Mouse (Mus musculus): ENCODE results near the gene Olfr145. TPM values are rescaled to one million over a fixed set of nuclear protein-coding genes. Genes with fewer than 3 reads are reported as not detected.
A peak's percentile ranks its signal among the peaks of the same experiment; 100 is the strongest.

Olfr145 gene
- polyA plus RNA-seq, 1 experiment from 2014 or later = not detected

DNA sequence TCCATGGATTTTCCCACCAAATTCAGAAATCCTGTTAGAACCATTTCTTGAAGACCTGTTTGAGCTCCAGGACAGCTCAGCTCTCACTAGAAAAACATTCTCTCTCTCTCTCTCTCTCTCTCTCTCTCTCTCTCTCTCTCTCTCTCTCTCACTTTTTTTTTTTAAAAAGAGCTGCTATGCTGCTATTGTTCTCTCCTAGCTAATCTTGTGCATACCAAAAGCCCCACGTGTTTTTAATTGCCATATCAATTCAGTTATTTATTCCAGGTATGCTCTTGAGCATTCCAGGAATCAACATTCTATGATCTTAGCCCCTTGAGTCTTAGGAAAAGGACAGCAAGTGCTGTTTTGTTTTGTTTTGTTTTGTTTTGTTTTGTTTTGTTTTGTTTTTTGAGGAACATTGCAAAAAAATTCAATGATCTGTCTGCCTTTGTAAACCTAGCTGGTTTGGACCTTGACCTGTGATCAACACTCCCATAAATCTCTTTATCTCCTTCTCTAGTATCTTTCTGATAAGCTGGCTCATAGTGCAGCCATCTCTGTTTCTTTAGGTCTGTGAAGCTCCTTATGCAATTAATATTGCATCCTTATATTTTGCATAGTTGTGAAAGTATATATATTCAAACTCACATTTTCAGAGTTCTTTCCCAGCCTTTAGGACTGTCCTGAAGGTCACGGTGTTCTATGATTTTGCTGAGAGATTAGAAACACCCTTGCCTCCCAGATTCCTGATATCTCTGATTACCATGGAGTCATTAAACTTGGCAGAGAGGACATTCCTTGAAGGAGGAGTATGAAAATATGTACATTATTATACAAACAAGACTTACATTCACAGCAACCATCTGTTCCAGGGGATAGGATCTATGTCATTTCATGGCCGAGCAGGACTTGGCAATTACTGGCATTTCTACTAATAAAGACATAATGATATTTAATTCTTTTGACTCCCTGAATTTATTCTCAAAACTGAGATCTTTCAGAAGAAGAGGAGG lies 29.8 kb downstream of the Olfr145 start:
- H3K27ac ChIP-seq = no peak overlapping the region
- H3K4me3 ChIP-seq = no peak overlapping the region
- no peak overlapping the region for H3K4me2 ChIP-seq (replicated peaks)
- H3K9ac ChIP-seq = no peak overlapping the region
- H3K27me3 ChIP-seq = no peaks in the 10 kb centered on the region
- 63% methylated on average over 3 of the region's 3 CpGs for WGBS
- no peaks in the 10 kb centered on the region for H3K36me3 ChIP-seq
- H3K9me3 ChIP-seq (replicated peaks) = no peaks in the 10 kb centered on the region
- ATAC-seq (ENCODE audit: low FRiP score) = no peak
- no peaks in the 10 kb centered on the region for H3K4me1 ChIP-seq

DNA sequence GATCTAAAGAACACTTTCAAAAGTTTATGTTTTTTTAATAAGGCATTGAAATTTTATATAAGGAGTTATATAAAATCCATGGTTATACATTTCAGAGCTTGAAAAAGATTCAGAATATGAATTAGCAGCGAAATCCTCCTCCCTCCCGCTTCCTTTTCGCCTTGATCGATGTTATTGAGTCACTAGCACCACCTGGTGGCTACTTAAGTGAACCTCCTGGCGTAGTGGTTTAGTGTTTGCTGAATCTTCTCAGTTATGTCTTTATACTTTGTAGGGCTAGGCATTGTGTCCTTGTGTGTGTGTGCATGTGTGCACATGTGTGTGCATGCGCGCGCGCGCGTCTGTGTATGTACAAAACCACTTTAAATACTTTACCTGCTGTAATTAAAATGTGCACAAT lies 36.0 kb downstream of the Olfr145 start:
- Histone ChIP-seq H3K4me2 (replicated peaks) (no peak overlapping the region), H3K36me3 (no peaks in the 10 kb centered on the region), H3K27ac (no peak overlapping the region), H3K4me1 (no peaks in the 10 kb centered on the region), H3K27me3 (no peaks in the 10 kb centered on the region), H3K9me3 (replicated peaks) (no peaks in the 10 kb centered on the region), H3K4me3 (no peak overlapping the region), H3K9ac (no peak overlapping the region)
- ATAC-seq (ENCODE audit: low FRiP score) = peak; percentile 72
- WGBS = 4% methylated on average over 11 of the region's 11 CpGs

DNA sequence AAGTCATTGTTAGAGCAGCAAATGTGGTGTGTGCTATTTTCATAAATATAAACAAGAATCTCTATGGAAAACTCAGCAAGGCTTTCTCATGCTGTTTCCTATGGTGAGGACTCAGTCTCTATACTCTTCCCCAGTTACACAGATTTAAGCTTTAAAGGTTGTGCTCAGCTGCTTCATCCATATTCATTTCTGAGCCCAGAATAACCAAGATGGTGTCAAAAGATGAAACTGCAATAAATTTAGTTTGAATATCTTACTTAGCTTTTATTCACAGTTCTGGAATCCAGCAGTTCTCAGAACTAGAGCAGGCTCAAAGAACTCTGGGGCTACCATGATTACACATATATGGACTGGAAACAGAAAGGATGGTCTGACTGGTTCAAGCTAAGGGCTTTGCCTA lies 37.6 kb downstream of the Olfr145 start:
- no peaks in the 10 kb centered on the region for H3K36me3 ChIP-seq
- H3K4me1 ChIP-seq = no peaks in the 10 kb centered on the region
- no peak overlapping the region for H3K27ac ChIP-seq
- H3K4me3 ChIP-seq = no peak overlapping the region
- no peak for ATAC-seq (ENCODE audit: low FRiP score)
- no peak overlapping the region for H3K4me2 ChIP-seq (replicated peaks)
- H3K9ac ChIP-seq = no peak overlapping the region
- H3K9me3 ChIP-seq (replicated peaks) = no peaks in the 10 kb centered on the region
- no peaks in the 10 kb centered on the region for H3K27me3 ChIP-seq

DNA sequence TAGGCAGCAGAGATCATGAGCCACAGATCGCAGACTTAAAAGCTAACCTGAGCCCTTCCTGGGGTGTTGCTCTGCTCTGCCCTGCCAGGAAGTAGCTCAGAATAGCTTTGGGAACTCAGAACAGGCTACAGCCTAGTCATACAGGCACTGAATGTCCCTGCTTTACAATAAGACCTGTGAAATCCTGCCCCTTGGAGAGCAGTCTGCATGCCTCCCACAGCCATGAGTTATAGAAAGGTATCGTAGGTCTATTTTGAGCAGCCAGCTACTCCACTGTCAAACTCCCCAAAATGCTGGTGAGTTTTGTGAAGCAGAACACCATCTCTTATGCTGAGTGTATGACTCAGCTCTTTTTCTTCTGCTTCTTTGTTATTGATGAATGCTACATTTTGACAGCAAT lies 44.6 kb downstream of the Olfr145 start:
- H3K4me1 ChIP-seq = no peaks in the 10 kb centered on the region
- WGBS = 89% methylated on average over 2 of the region's 2 CpGs
- no peak for ATAC-seq (ENCODE audit: low FRiP score)
- H3K27ac ChIP-seq = no peak overlapping the region
- H3K9me3 ChIP-seq (replicated peaks) = no peaks in the 10 kb centered on the region
- no peaks in the 10 kb centered on the region for H3K36me3 ChIP-seq
- H3K27me3 ChIP-seq = no peaks in the 10 kb centered on the region
- no peak overlapping the region for H3K4me3 ChIP-seq
- H3K9ac ChIP-seq = no peak overlapping the region
- H3K4me2 ChIP-seq (replicated peaks) = no peak overlapping the region

Other genes with a start within 250 kb of the Olfr145 start
- 129 and 140 TPM in 2 replicates for gene Tbrg1, start 239.4 kb upstream of the Olfr145 start, polyA plus RNA-seq (2016; fragmentation: Nextera tagmentation; extraction: Ambion mirVana)
- 0.79 and 3.0 TPM in 2 replicates for gene Panx3, start 227.5 kb upstream of the Olfr145 start, polyA plus RNA-seq (2016; fragmentation: Nextera tagmentation; extraction: Ambion mirVana)
- not detected in 2 replicates for gene Olfr160, start 180.5 kb upstream of the Olfr145 start, polyA plus RNA-seq (2016; fragmentation: Nextera tagmentation; extraction: Ambion mirVana)
- not detected in 2 replicates for gene Olfr874, start 151.6 kb upstream of the Olfr145 start, polyA plus RNA-seq (2016; fragmentation: Nextera tagmentation; extraction: Ambion mirVana)
- gene Olfr875, start 124.9 kb upstream of the Olfr145 start, polyA plus RNA-seq (2016; fragmentation: Nextera tagmentation; extraction: Ambion mirVana) = not detected in 2 replicates
- gene Olfr876, start 93.7 kb upstream of the Olfr145 start, polyA plus RNA-seq (2016; fragmentation: Nextera tagmentation; extraction: Ambion mirVana) = not detected in 2 replicates
- not detected in 2 replicates for gene Olfr877, start 42.5 kb upstream of the Olfr145 start, polyA plus RNA-seq (2016; fragmentation: Nextera tagmentation; extraction: Ambion mirVana)
- gene Olfr878, start 21.1 kb downstream of the Olfr145 start, polyA plus RNA-seq (2016; fragmentation: Nextera tagmentation; extraction: Ambion mirVana) = not detected in 2 replicates
- not detected in 2 replicates for gene Olfr881, start 95.1 kb downstream of the Olfr145 start, polyA plus RNA-seq (2016; fragmentation: Nextera tagmentation; extraction: Ambion mirVana)
- gene Olfr883, start 129.1 kb downstream of the Olfr145 start, polyA plus RNA-seq (2016; fragmentation: Nextera tagmentation; extraction: Ambion mirVana) = not detected in 2 replicates
- not detected in 2 replicates for gene Olfr884, start 149.8 kb downstream of the Olfr145 start, polyA plus RNA-seq (2016; fragmentation: Nextera tagmentation; extraction: Ambion mirVana)
- gene Olfr885, start 164.6 kb downstream of the Olfr145 start, polyA plus RNA-seq (2016; fragmentation: Nextera tagmentation; extraction: Ambion mirVana) = not detected in 2 replicates
- gene Olfr887, start 187.3 kb downstream of the Olfr145 start, polyA plus RNA-seq (2016; fragmentation: Nextera tagmentation; extraction: Ambion mirVana) = not detected in 2 replicates
- gene Olfr888, start 211.4 kb downstream of the Olfr145 start, polyA plus RNA-seq (2016; fragmentation: Nextera tagmentation; extraction: Ambion mirVana) = not detected in 2 replicates
- gene Olfr889, start 218.5 kb downstream of the Olfr145 start, polyA plus RNA-seq (2016; fragmentation: Nextera tagmentation; extraction: Ambion mirVana) = 0.05 TPM in 1 of 2 replicates, not detected in the other
- not detected in 2 replicates for gene Olfr890, start 245.8 kb downstream of the Olfr145 start, polyA plus RNA-seq (2016; fragmentation: Nextera tagmentation; extraction: Ambion mirVana)